Mouse (Mus musculus): ENCODE data around the gene Apoc2.

Gene Apoc2

GRCm38 (mm10) chr7:19632275-19632674, 45.5 kb downstream of the Apoc2 start:
- TF ChIP-seq GATA4 (IDR thresholded peaks at IDR 0.05; ENCODE audit: insufficient replicate concordance, low read length): no peak

GRCm38 (mm10) chr7:19629361-19629734, 48.4 kb downstream of the Apoc2 start, which contains the start of gene Relb:
Relb (minus strand) TSS chr7:19629438.
- no peak for TF ChIP-seq GATA4 (IDR thresholded peaks at IDR 0.05; ENCODE audit: insufficient replicate concordance, low read length)

GRCm38 (mm10) chr7:19628536-19629360, 49.0 kb downstream of the Apoc2 start:
- no peak for TF ChIP-seq GATA4 (IDR thresholded peaks at IDR 0.05; ENCODE audit: insufficient replicate concordance, low read length)

- no peak for TF ChIP-seq GATA4 (IDR thresholded peaks at IDR 0.05; ENCODE audit: insufficient replicate concordance, low read length)
Measured at GRCm38 (mm10) chr7:19628192-19628535, 49.6 kb downstream of the Apoc2 start.

GRCm38 (mm10) chr7:19627721-19628120, 50.0 kb downstream of the Apoc2 start:
- no peak for TF ChIP-seq GATA4 (IDR thresholded peaks at IDR 0.05; ENCODE audit: insufficient replicate concordance, low read length)

- no peak for TF ChIP-seq GATA4 (IDR thresholded peaks at IDR 0.05; ENCODE audit: insufficient replicate concordance, low read length)
Measured at GRCm38 (mm10) chr7:19623433-19623832, 54.3 kb downstream of the Apoc2 start.

GRCm38 (mm10) chr7:19622241-19622640, 55.5 kb downstream of the Apoc2 start:
- no peak for TF ChIP-seq GATA4 (IDR thresholded peaks at IDR 0.05; ENCODE audit: insufficient replicate concordance, low read length)
